Mouse (Mus musculus) heart, adult 9 months (tissue): ENCODE results near the gene Slc25a36.
A peak's percentile ranks its signal among the peaks of the same experiment; 100 is the strongest.

Experiments used
- DNase-seq, 2 experiments: peaks; one replicate each; pipeline ENCODE4 v3.0.0; 2022; ENCODE audit warnings: low spot score in 2 of 2

Slc25a36 gene

DNA sequence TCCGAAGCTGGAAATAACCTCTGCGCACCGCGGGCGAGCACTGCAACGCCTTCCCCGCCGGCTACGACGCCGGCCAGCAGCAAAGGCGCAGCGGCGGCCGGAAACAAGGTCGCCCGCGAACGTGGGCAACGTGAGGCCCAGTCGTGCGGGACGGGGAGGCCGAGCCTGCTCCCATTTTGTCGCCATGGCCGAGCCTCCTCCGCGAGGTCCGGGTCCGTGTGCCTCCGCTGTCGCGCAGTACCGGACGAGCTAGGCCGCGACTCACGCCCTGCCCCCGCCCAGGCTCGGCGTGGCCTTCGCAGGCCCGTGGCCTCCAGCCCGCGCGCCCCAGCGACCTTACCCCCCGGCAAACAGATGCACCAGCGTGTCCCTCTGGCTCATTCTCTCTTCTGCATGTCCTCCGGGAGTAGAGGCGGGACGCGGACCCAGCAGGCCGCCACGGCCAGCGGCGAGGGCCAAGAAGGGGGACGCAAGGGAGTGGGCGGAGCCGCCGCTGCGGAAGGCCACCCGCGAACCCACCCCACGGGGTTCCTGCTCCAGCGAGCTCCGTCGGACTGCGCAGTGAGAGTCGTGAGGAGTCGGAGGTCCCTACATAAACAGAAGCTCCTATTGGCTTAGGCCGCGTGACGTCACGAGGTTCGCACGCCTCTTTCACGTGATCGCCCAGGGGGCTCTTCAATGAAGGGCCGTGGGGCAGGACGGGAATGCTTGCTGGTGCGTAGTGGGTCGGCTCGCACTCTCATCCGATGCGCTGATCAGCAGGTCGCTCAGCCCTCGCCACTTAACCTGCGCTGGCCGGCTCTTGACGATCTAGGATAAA is at the start of gene Slc25a36:
Gene Slc25a36 (minus strand): TSS at position 587 of the 820 bp plus-strand sequence.
- DNase-seq: peak; percentile 97 to 99

DNA sequence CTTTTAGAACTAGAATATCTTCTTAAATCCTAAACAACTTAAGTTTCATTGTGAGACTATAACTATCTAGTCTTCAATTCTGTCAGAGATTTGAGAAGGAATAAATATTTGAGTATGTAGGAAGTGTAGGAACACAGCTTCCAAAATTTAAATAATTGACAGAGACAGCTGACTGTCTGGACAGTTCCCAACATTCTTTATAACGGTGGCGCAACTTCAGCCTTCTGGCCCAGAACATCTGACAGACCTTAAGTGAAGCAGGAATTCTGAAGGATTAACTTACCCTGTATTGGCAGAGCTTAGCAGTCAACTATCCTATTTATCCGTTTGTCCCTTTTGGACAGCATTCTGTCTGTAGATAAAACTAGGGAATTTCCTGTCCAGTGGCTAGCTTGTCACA is 47.5 kb upstream of the Slc25a36 start:
- no peak for DNase-seq

DNA sequence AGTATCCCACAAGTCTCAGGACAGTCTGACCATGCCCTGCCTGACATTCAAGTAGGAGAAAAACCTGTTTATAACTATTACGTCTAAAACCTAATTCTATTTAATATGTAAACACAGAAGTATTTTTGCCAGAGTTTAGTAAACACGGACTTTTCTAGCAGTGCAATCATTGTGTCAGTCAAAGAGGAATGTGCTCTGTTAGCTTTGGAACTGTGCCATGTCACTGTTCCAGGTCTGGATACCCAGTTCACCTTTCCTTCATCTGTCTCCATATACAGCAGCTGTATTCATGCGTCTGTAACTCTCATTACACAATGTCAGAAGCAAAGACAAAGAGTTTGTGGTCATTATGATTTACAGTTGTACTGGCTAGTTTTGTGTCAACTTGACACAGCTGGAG is 45.0 kb upstream of the Slc25a36 start:
- no peak for DNase-seq

DNA sequence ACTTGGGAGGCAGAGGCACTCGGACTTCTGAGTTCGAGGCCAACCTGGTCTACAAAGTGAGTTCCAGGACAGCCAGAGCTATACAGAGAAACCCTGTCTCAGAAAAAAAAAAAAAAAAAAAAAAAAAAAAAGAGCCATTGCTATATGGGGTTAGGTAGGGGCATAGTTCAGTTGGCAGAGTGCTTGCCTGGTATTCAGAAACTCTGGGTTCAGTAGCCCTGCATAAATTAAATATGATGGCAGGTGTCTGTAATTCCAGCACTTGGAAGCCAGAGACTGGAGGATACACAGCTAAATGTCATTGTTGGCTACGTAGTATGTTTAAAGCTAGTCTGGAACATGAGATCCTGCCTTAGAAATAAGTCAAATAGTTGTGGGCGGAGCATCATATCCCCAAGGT is 44.0 kb upstream of the Slc25a36 start:
- DNase-seq: no peak

GRCm38 (mm10) chr9:97153006-97153405 is 42.0 kb upstream of the Slc25a36 start:
- no peak for DNase-seq

GRCm38 (mm10) chr9:97147270-97147669 is 36.3 kb upstream of the Slc25a36 start:
- no peak for DNase-seq

DNA sequence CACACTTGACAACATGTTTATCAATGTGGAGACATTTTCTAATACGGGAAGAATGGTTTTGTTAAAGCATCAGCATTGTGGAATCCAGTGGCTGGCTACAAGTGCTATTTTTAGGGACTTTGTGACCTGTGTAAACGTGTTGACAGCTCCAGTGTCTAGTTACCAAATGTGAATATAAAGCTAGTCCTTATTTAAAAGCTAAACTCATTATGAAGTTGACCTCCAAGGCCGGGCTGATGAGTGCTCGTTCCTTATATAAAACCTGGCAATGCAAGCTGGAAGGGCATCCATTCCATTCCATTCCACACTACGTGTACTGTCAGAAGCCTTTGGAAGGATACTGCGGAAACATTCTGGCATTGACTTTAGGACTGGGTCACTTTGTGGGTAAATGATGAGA is 34.4 kb upstream of the Slc25a36 start:
- peak; percentile 39 to 53 for DNase-seq

DNA sequence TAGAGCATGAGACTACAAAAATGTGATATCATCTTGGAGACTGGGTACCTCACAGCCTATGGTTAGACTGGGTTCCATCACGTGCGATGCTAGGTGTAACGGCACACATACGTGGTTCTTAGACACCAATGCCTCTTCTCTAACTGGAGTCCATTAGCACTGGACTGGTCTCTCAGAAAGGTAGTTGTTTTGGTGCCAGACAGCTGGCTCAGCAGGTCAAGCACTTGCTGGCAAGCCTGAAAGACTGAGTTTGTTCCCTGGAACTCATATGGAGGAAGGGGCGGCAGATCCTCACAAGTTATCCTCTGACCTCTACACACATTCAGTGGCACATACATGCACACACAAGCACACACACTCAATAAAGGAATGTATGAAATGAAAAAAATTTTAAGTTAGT is 32.5 kb upstream of the Slc25a36 start:
- no peak for DNase-seq

GRCm38 (mm10) chr9:97142558-97142957 is 31.6 kb upstream of the Slc25a36 start:
- DNase-seq: no peak

GRCm38 (mm10) chr9:97141723-97142122 is 30.8 kb upstream of the Slc25a36 start:
- no peak for DNase-seq

- peak; percentile 21 to 41 for DNase-seq
Observed at GRCm38 (mm10) chr9:97140145-97140932, 29.4 kb upstream of the Slc25a36 start.

GRCm38 (mm10) chr9:97137678-97138077 is 26.7 kb upstream of the Slc25a36 start:
- no peak for DNase-seq

DNA sequence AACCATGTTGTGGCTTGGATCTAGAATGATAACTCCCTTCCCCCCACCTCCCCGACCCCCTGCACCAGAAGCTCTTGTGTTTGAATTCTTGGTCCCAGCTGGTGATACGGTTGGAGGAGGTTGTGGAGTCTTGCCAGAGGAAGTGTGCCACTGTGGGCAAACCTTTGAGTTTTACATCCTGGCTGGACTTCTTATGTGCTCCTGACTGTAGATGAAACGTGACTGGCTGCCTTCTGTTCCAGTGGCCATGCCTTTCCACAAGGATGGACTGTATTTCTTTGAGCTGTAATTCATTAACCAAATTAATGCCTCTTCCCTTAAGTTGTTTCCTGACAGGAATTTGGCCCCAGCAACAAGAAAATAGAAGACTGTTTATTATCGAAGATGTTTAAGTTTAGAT is 26.2 kb upstream of the Slc25a36 start:
- no peak for DNase-seq

- DNase-seq: peak in 1 of 2 experiments; percentile 28
Observed at GRCm38 (mm10) chr9:97135866-97136265, 24.9 kb upstream of the Slc25a36 start.

DNA sequence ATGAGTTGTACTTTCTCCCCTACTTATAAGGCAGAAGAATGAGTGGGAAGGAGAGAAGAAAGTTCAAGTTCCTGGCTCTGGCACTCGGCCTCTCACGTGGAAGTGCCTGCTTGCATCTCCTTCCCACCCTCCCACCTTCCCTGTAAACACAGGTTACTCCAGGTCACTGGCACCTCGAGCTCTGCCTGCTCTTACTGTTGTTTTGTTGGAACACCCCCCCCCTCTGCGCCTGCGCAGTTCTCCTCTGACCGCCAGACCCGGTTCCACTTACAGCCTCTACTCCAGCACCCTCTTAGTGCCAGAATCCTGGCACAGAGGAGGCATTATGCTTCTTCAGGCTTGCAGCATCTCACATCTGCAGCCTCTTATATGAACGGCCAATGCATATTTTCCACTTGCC is 22.2 kb upstream of the Slc25a36 start:
- no peak for DNase-seq

- DNase-seq: no peak
Observed at GRCm38 (mm10) chr9:97130001-97130400, 19.0 kb upstream of the Slc25a36 start.

DNA sequence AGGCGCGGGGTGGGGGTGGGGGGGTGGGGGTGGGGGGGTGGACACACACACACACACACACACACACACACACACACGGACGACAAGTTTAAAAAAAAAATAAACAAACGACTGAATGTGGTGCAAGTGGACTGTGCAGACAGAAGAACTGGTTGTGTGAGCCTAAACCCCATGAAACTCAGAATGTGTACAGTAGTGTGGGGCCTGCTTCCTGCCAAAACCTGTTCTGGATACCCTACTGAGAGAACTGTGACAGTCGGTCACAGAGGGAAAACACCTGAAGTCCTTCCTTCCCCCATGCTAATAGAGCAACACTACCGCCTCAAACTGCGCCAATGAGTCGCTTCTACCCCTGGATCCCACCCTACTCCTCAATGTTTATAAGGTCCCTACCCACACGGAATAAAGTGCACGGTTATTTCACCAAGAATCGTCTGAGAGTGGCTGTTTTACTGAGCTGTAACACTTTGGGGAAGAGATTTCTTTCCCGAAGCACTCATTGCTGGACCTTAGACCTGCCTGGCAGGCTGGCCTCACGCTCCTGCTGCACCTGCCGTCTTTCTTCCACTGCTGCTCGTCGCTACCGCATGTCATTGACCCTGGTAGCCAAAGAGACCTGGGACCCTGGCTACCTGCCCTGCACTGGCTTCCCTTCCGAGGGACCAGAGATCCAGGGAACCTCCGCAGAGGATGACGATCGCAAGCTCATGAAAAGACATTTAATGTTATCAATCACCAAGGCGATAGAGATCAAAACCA is 13.2 kb upstream of the Slc25a36 start:
- no peak for DNase-seq

DNA sequence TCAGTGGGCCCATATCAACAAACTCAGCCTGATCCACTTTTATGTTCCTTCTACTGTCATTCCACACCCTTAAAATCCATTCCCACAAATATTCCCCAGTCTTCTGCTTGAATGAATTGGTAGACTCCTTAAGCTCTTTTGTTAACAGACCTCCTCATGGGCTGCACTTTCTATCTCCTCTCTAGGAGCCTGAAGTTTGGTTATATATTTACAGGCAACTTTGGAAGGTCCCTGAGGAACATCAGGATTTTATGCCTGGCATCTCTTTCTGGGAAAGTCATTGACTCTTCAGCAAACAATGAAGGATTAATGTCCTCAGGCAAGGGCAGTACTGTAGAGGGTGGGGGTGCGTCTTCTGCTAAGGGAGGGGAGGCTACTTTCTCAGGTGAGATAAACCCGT is 10.5 kb upstream of the Slc25a36 start:
- DNase-seq: no peak

DNA sequence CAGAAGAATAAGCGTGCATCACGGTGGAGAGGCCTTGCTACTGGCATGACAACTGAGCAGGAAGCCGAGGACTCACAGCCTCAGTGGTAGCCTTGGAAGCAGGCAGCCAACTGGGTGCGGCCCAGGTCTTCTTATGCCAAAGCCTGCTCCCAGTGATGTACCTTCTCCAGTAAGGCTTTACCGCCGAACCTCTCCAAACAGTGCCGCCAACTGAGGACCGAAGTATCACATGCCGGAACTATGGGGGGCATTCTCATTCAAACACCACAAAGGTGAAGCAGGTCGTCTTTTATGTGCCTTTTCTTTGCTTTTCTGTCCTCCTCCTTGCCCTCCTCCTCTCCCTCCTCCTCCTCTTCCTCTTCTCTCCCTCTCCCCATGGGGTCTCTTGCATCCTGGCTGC is 3.3 kb upstream of the Slc25a36 start:
- no peak for DNase-seq

- DNase-seq: no peak
Observed at GRCm38 (mm10) chr9:97113555-97113929, 2.6 kb upstream of the Slc25a36 start.

- no peak for DNase-seq
Observed at GRCm38 (mm10) chr9:97112797-97113554, 2.0 kb upstream of the Slc25a36 start.

GRCm38 (mm10) chr9:97112238-97112637 is 1.3 kb upstream of the Slc25a36 start:
- DNase-seq: no peak
